Mouse (Mus musculus) E14TG2a.4 (cell line): ENCODE results near the gene Hist1h2ad.

Source experiments
- CTCF ChIP-seq: conservative IDR thresholded peaks from 2 replicates; pipeline ENCODE4 v1.5.1; 2014; ENCODE audit warnings: low read length
- NANOG ChIP-seq: IDR thresholded peaks from 2 replicates; pipeline ENCODE4 v1.6.1; 2014; ENCODE audit warnings: borderline replicate concordance, low read length, mixed read lengths

- TF ChIP-seq CTCF (no peak), NANOG (no peak)
Observed at GRCm38 (mm10) chr13:23586940-23587225, 12.7 kb downstream of the Hist1h2ad start.
